Mouse (Mus musculus): Measurements from ENCODE around the gene Ndufb10.

DNA sequence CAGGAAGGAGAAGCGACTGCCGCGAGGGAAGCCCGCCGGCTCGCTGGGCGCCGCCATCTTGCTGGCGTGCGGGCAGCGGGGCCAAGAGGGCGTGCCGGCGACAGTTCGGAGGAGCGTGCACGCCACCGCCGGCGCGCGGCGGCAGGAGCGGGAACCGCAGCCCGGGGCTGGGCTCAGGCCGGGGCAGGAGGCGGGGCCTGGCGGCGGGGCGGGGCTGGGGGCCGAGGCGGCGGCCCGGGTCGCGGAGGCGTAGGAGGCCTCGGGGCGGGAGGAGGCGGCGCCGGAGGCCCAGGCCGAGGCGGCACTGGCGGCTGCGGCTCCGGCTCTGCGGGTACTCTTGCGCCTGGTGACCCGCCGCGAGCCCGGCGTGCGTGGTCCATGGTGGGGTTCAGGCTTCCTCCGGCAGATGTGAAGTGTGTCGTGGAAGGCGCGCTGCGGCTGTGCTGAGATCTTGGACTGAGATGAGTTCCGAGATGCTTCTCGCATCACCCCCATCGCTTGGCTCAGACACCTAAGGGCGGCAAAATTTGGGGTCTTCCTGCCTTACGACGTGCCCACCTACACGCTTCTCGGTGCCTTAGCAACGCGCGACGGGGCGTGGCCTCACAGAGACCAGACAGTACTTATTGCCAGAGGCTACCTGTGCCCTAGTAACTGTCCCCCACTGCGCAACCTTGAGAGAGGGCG is 28.1 kb downstream of the Ndufb10 start, which contains the start of the genes Gfer and Noxo1:
- TF ChIP-seq CTCF (IDR thresholded peaks at IDR 0.05; ENCODE audit: low read depth) (peak; percentile 44), EP300 (optimal IDR thresholded peaks at IDR 0.05) (no peak)

Data from stomach, postnatal 0 days (tissue).